Mouse (Mus musculus): Measurements from ENCODE around the gene Sec61g. TPM values are rescaled to one million over a fixed set of nuclear protein-coding genes. Genes with fewer than 3 reads are reported as not detected.

Gene Sec61g
- 25.4 and 33.5 TPM in 2 replicates for polyA plus RNA-seq (2014; fragmentation: Nextera tagmentation; extraction: Ambion mirVana)

- WGBS: under 1% methylated on average over 35 of the region's 35 CpGs
Measured at GRCm38 (mm10) chr11:16508052-16508654, at the start of gene Sec61g. Gene Sec61g, minus strand, starts transcription at chr11:16508484.

GRCm38 (mm10) chr11:16546421-16547163 is 38.3 kb upstream of the Sec61g start:
- Histone ChIP-seq H3K27me3 (ENCODE audit: control insufficient read depth, insufficient read depth, low read length) (no peaks in the 10 kb centered on the region), H3K9ac (ENCODE audit: low read length) (no peak overlapping the region), H3K36me3 (ENCODE audit: control insufficient read depth, insufficient read depth, low read length) (no peaks in the 10 kb centered on the region), H3K9me3 (ENCODE audit: control insufficient read depth, low read length) (no peaks in the 10 kb centered on the region), H3K27ac (replicated peaks in 1 of 2; ENCODE audit: control insufficient read depth in 1 of 2, insufficient read depth in 1 of 2, low read depth in 2 of 2, low read length in 2 of 2) (no peak overlapping the region), H3K4me2 (ENCODE audit: low read length) (no peak overlapping the region), H3K4me3 (ENCODE audit: control insufficient read depth in 1 of 2, insufficient read depth in 1 of 2, low read depth in 1 of 2, low read length in 2 of 2) (no peak overlapping the region), H3K4me1 (ENCODE audit: control insufficient read depth in 2 of 2, insufficient read depth in 2 of 2, low read length in 2 of 2) (no peaks in the 10 kb centered on the region)
- 60% methylated on average over 5 of the region's 5 CpGs for WGBS
- ATAC-seq (ENCODE audit: insufficient number of reproducible peaks, insufficient read depth, low FRiP score, low read depth): no peak

More at GRCm38 (mm10) chr11:16508052-16508654, at the start of gene Sec61g:
- H3K4me3 ChIP-seq (ENCODE audit: control insufficient read depth in 1 of 2, insufficient read depth in 1 of 2, low read depth in 1 of 2, low read length in 2 of 2): peak within 1 kb of the TSS; percentile 91 to 93
- no peaks in the 10 kb centered on the region for H3K9me3 ChIP-seq (ENCODE audit: control insufficient read depth, low read length)
- H3K27me3 ChIP-seq (ENCODE audit: control insufficient read depth, insufficient read depth, low read length): no peaks in the 10 kb centered on the region
- H3K27ac ChIP-seq (replicated peaks in 1 of 2; ENCODE audit: control insufficient read depth in 1 of 2, insufficient read depth in 1 of 2, low read depth in 2 of 2, low read length in 2 of 2): peak within 1 kb of the TSS; percentile 95 to 96
- peak within 1 kb of the TSS; percentile 86 for H3K4me2 ChIP-seq (ENCODE audit: low read length)
- H3K36me3 ChIP-seq (ENCODE audit: control insufficient read depth, insufficient read depth, low read length): peaks cover 31% of the 10 kb centered on the region
- H3K9ac ChIP-seq (ENCODE audit: low read length): peak within 1 kb of the TSS; percentile 98
- peak; percentile 98 for ATAC-seq (ENCODE audit: insufficient number of reproducible peaks, insufficient read depth, low FRiP score, low read depth)
- H3K4me1 ChIP-seq (ENCODE audit: control insufficient read depth in 2 of 2, insufficient read depth in 2 of 2, low read length in 2 of 2): peaks cover 0 to 8% of the 10 kb centered on the region in 2 experiments; a peak in 2 of 4 replicates

GRCm38 (mm10) chr11:16537379-16537778 is 29.1 kb upstream of the Sec61g start:
- Histone ChIP-seq H3K9ac (ENCODE audit: low read length) (no peak overlapping the region), H3K4me3 (ENCODE audit: control insufficient read depth in 1 of 2, insufficient read depth in 1 of 2, low read depth in 1 of 2, low read length in 2 of 2) (no peak overlapping the region), H3K36me3 (ENCODE audit: control insufficient read depth, insufficient read depth, low read length) (no peaks in the 10 kb centered on the region), H3K9me3 (ENCODE audit: control insufficient read depth, low read length) (no peaks in the 10 kb centered on the region), H3K4me1 (ENCODE audit: control insufficient read depth in 2 of 2, insufficient read depth in 2 of 2, low read length in 2 of 2) (no peaks in the 10 kb centered on the region), H3K27me3 (ENCODE audit: control insufficient read depth, insufficient read depth, low read length) (no peaks in the 10 kb centered on the region), H3K27ac (replicated peaks in 1 of 2; ENCODE audit: control insufficient read depth in 1 of 2, insufficient read depth in 1 of 2, low read depth in 2 of 2, low read length in 2 of 2) (no peak overlapping the region), H3K4me2 (ENCODE audit: low read length) (no peak overlapping the region)
- 69% methylated on average over 1 of the region's 1 CpGs for WGBS
- ATAC-seq (ENCODE audit: insufficient number of reproducible peaks, insufficient read depth, low FRiP score, low read depth): no peak

- WGBS: 70% methylated on average over 5 of the region's 5 CpGs
- H3K27ac ChIP-seq (replicated peaks in 1 of 2; ENCODE audit: control insufficient read depth in 1 of 2, insufficient read depth in 1 of 2, low read depth in 2 of 2, low read length in 2 of 2): no peak overlapping the region
Measured at GRCm38 (mm10) chr11:16534582-16535553, 26.6 kb upstream of the Sec61g start.

GRCm38 (mm10) chr11:16532877-16533276 is 24.6 kb upstream of the Sec61g start:
- Histone ChIP-seq H3K4me1 (ENCODE audit: control insufficient read depth in 2 of 2, insufficient read depth in 2 of 2, low read length in 2 of 2) (no peaks in the 10 kb centered on the region), H3K4me3 (ENCODE audit: control insufficient read depth in 1 of 2, insufficient read depth in 1 of 2, low read depth in 1 of 2, low read length in 2 of 2) (no peak overlapping the region), H3K9ac (ENCODE audit: low read length) (no peak overlapping the region), H3K36me3 (ENCODE audit: control insufficient read depth, insufficient read depth, low read length) (no peaks in the 10 kb centered on the region), H3K4me2 (ENCODE audit: low read length) (no peak overlapping the region), H3K27me3 (ENCODE audit: control insufficient read depth, insufficient read depth, low read length) (no peaks in the 10 kb centered on the region), H3K27ac (replicated peaks in 1 of 2; ENCODE audit: control insufficient read depth in 1 of 2, insufficient read depth in 1 of 2, low read depth in 2 of 2, low read length in 2 of 2) (no peak overlapping the region), H3K9me3 (ENCODE audit: control insufficient read depth, low read length) (no peaks in the 10 kb centered on the region)
- 20% methylated on average over 5 of the region's 5 CpGs for WGBS
- ATAC-seq (ENCODE audit: insufficient number of reproducible peaks, insufficient read depth, low FRiP score, low read depth): no peak

More at GRCm38 (mm10) chr11:16534582-16535553, 26.6 kb upstream of the Sec61g start:
- no peaks in the 10 kb centered on the region for H3K4me1 ChIP-seq (ENCODE audit: control insufficient read depth in 2 of 2, insufficient read depth in 2 of 2, low read length in 2 of 2)
- H3K9ac ChIP-seq (ENCODE audit: low read length): no peak overlapping the region
- no peaks in the 10 kb centered on the region for H3K27me3 ChIP-seq (ENCODE audit: control insufficient read depth, insufficient read depth, low read length)
- H3K4me2 ChIP-seq (ENCODE audit: low read length): no peak overlapping the region
- ATAC-seq (ENCODE audit: insufficient number of reproducible peaks, insufficient read depth, low FRiP score, low read depth): no peak
- H3K36me3 ChIP-seq (ENCODE audit: control insufficient read depth, insufficient read depth, low read length): no peaks in the 10 kb centered on the region
- no peaks in the 10 kb centered on the region for H3K9me3 ChIP-seq (ENCODE audit: control insufficient read depth, low read length)
- no peak overlapping the region for H3K4me3 ChIP-seq (ENCODE audit: control insufficient read depth in 1 of 2, insufficient read depth in 1 of 2, low read depth in 1 of 2, low read length in 2 of 2)

GRCm38 (mm10) chr11:16528909-16529308 is 20.6 kb upstream of the Sec61g start:
- no peak overlapping the region for H3K9ac ChIP-seq (ENCODE audit: low read length)
- ATAC-seq (ENCODE audit: insufficient number of reproducible peaks, insufficient read depth, low FRiP score, low read depth): no peak
- H3K4me1 ChIP-seq (ENCODE audit: control insufficient read depth in 2 of 2, insufficient read depth in 2 of 2, low read length in 2 of 2): no peaks in the 10 kb centered on the region
- no peaks in the 10 kb centered on the region for H3K9me3 ChIP-seq (ENCODE audit: control insufficient read depth, low read length)
- H3K27ac ChIP-seq (replicated peaks in 1 of 2; ENCODE audit: control insufficient read depth in 1 of 2, insufficient read depth in 1 of 2, low read depth in 2 of 2, low read length in 2 of 2): no peak overlapping the region
- no peak overlapping the region for H3K4me3 ChIP-seq (ENCODE audit: control insufficient read depth in 1 of 2, insufficient read depth in 1 of 2, low read depth in 1 of 2, low read length in 2 of 2)
- no peaks in the 10 kb centered on the region for H3K36me3 ChIP-seq (ENCODE audit: control insufficient read depth, insufficient read depth, low read length)
- no peaks in the 10 kb centered on the region for H3K27me3 ChIP-seq (ENCODE audit: control insufficient read depth, insufficient read depth, low read length)
- H3K4me2 ChIP-seq (ENCODE audit: low read length): no peak overlapping the region

GRCm38 (mm10) chr11:16528391-16528790 is 20.1 kb upstream of the Sec61g start:
- Histone ChIP-seq H3K27ac (replicated peaks in 1 of 2; ENCODE audit: control insufficient read depth in 1 of 2, insufficient read depth in 1 of 2, low read depth in 2 of 2, low read length in 2 of 2) (no peak overlapping the region), H3K36me3 (ENCODE audit: control insufficient read depth, insufficient read depth, low read length) (no peaks in the 10 kb centered on the region), H3K27me3 (ENCODE audit: control insufficient read depth, insufficient read depth, low read length) (no peaks in the 10 kb centered on the region), H3K4me2 (ENCODE audit: low read length) (no peak overlapping the region), H3K9ac (ENCODE audit: low read length) (no peak overlapping the region), H3K9me3 (ENCODE audit: control insufficient read depth, low read length) (no peaks in the 10 kb centered on the region), H3K4me3 (ENCODE audit: control insufficient read depth in 1 of 2, insufficient read depth in 1 of 2, low read depth in 1 of 2, low read length in 2 of 2) (no peak overlapping the region), H3K4me1 (ENCODE audit: control insufficient read depth in 2 of 2, insufficient read depth in 2 of 2, low read length in 2 of 2) (no peaks in the 10 kb centered on the region)
- WGBS: 82% methylated on average over 5 of the region's 5 CpGs
- no peak for ATAC-seq (ENCODE audit: insufficient number of reproducible peaks, insufficient read depth, low FRiP score, low read depth)

All from heart, embryonic 14.5 days (tissue).